Mouse (Mus musculus) liver, embryonic 14.5 days (tissue): Measurements from ENCODE around the gene Chtop.

Source experiments
- CTCF ChIP-seq: IDR thresholded peaks from 2 replicates; pipeline ENCODE4 v1.5.1; 2016; ENCODE audit warnings: antibody characterized with exemption, low read depth, control low read depth
- EP300 ChIP-seq: IDR thresholded peaks from 2 replicates; pipeline ENCODE4 v1.6.1; 2016; ENCODE audit warnings: antibody characterized with exemption, low read depth

DNA sequence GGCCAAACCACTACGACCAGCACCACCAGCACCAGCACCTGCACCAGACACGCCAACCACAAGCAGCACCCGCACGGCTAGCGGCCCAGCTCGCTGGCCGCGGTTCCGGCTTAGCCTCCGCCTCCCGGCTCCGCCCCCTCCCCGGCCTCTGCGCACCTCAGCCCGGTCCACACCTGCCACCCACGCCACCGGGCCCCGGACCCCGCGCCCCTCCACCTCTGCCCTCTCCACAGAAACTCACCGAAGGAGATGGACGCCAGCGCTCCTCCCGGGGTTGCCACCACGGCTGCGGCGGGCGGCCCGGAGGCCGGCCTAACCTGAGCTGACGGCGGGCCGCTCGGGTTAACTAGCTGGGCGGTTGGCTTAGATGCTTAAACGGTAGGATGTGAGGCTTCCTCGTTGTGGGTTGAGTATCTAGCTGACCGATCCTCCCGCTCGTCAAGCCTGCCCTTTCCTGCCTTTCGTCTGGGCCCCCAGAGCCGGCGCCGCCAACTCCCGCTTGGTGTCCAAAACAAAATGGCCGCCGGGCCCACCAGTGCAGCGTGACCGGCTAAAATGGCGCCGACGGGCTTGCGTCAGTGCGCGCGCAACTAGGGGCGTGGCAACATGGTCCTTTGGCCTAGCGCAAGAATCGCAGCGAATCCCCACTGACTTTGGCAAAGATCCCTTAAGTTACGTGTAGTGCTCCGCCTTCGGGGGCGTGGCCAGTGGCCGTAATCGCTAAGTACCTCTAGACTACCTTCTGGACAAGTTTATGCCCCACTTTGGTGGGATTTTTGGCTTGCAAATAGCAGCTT, at the start of gene Chtop:
- TF ChIP-seq CTCF = no peak
- TF ChIP-seq EP300 = no peak
